Mouse (Mus musculus): ENCODE measurements around the gene Pou6f1.

- peak; percentile 64 for TF ChIP-seq CTCF (IDR thresholded peaks at IDR 0.05; ENCODE audit: low read depth)
- TF ChIP-seq EP300 (optimal IDR thresholded peaks at IDR 0.05): no peak
Observed at GRCm38 (mm10) chr15:100612432-100612831, 12.6 kb upstream of the Pou6f1 start.

Measured in stomach, postnatal 0 days (tissue).